Mouse (Mus musculus) heart, embryonic 10.5 days (tissue): ENCODE data around the gene Itih5. TPM values are rescaled to one million over a fixed set of nuclear protein-coding genes. Genes with fewer than 3 reads are reported as not detected.

Experiments used
- polyA plus RNA-seq: library from polyadenylated mRNA; unstranded; fragments of >200 nt; fragmentation: Nextera tagmentation; extraction: Ambion mirVana; gene quantifications from 2 replicates; pipeline ENCODE4 v1.2.1, GENCODE M21; 2016

The Itih5 gene
- polyA plus RNA-seq, 1 experiment from 2014 or later: 4.7 TPM

Other genes with a start within 250 kb of the Itih5 start
- 10.2 and 12.2 TPM in 2 replicates for gene Taf3, start 105.0 kb upstream of the Itih5 start, polyA plus RNA-seq
- gene Atp5c1, start 73.1 kb upstream of the Itih5 start, polyA plus RNA-seq: 853 and 1,049 TPM in 2 replicates
- gene Kin, start 73.0 kb upstream of the Itih5 start, polyA plus RNA-seq: 22.9 and 30.7 TPM in 2 replicates
- 1.8 and 57.3 TPM in 2 replicates for gene Itih2, start 22.2 kb upstream of the Itih5 start, polyA plus RNA-seq
- 2.1 and 2.2 TPM in 2 replicates for gene Sfmbt2, start 216.9 kb downstream of the Itih5 start, polyA plus RNA-seq